Mouse (Mus musculus) cerebellum, adult 2 months (tissue): ENCODE measurements around the gene Mapk10. TPM values are rescaled to one million over a fixed set of nuclear protein-coding genes. Genes with fewer than 3 reads are reported as not detected.
A peak's percentile ranks its signal among the peaks of the same experiment; 100 is the strongest.

Experiments
- DNase-seq, 2 experiments: peaks; one replicate each; pipeline ENCODE4 v3.0.0; 2021
- H3K27ac ChIP-seq: fragments of 200-500 bp; 2 replicates; pipeline ENCODE4 v1.5.1; 2012; ENCODE audit warnings: low read length, control low read depth, inconsistent platforms; ENCODE audit not compliant: insufficient read depth
- H3K27me3 ChIP-seq: fragments of 200-500 bp; 2 replicates; pipeline ENCODE4 v1.6.1; 2012; ENCODE audit warnings: inconsistent platforms, mild to moderate bottlenecking, low read length, moderate library complexity; ENCODE audit not compliant: control insufficient read depth, insufficient read depth
- H3K4me1 ChIP-seq: fragments of 200-500 bp; 2 replicates; pipeline ENCODE4 v1.6.1; 2011; ENCODE audit warnings: low read length; ENCODE audit not compliant: control insufficient read depth, insufficient read depth
- H3K4me3 ChIP-seq: fragments of 200-500 bp; replicated peaks from 2 replicates; pipeline ENCODE3; 2011; ENCODE audit warnings: mild to moderate bottlenecking, low read depth, low read length, control low read depth; ENCODE audit not compliant: insufficient read depth
- CTCF ChIP-seq: fragments of 200-500 bp; IDR thresholded peaks from 2 replicates; pipeline ENCODE4 v1.5.1; 2011; ENCODE audit warnings: low read depth, mild to moderate bottlenecking, control low read depth, low read length, moderate library complexity, borderline replicate concordance; ENCODE audit not compliant: insufficient read depth
- POLR2A ChIP-seq: fragments of 200-500 bp; IDR thresholded peaks from 2 replicates; pipeline ENCODE4 v1.6.1; 2011; ENCODE audit warnings: low read length, control low read depth, borderline replicate concordance; ENCODE audit not compliant: insufficient read depth
- WGBS: fragments of 180-500 bp; shearing (Covaris S2); methylation state at CpG from one replicate; pipeline ENCODE4 v1.1.7; 2018; 5-methylcytosine and 5-hydroxymethylcytosine counted together
- polyA plus RNA-seq: library from polyadenylated mRNA; depleted of rRNA; stranded (reverse); fragments of >200 nt; gene quantifications from 2 replicates; pipeline ENCODE4 v1.2.3, GENCODE M21; 2012

Mapk10 gene
- polyA plus RNA-seq, 1 experiment: 167 TPM

- Histone ChIP-seq H3K4me1 (no peaks in the 10 kb centered on the region; the same call in 1 of the 2 replicates), H3K27me3 (no peaks in the 10 kb centered on the region), H3K27ac (no peak overlapping the region), H3K4me3 (no peak overlapping the region)
- TF ChIP-seq CTCF (no peak), POLR2A (no peak)
- DNase-seq: no peak
- 87% methylated on average over 3 of the region's 3 CpGs for WGBS
These were observed 91.5 kb downstream of the Mapk10 start for GRCm38 (mm10) chr5:103119618-103120017.

GRCm38 (mm10) chr5:103115571-103115970 is 95.6 kb downstream of the Mapk10 start:
- TF ChIP-seq POLR2A (no peak), CTCF (no peak)
- no peaks in the 10 kb centered on the region for H3K27me3 ChIP-seq
- no peak overlapping the region for H3K27ac ChIP-seq
- H3K4me3 ChIP-seq: no peak overlapping the region
- no peak for DNase-seq
- peaks cover 13% of the 10 kb centered on the region for H3K4me1 ChIP-seq
- 94% methylated on average over 7 of the region's 7 CpGs for WGBS

GRCm38 (mm10) chr5:103112471-103112870 is 98.7 kb downstream of the Mapk10 start:
- WGBS: 11% methylated on average over 7 of the region's 7 CpGs
- TF ChIP-seq POLR2A (no peak), CTCF (no peak)
- no peaks in the 10 kb centered on the region for H3K27me3 ChIP-seq

GRCm38 (mm10) chr5:103109409-103109808 is 101.7 kb downstream of the Mapk10 start:
- DNase-seq: no peak
- 45% methylated on average over 1 of the region's 1 CpGs for WGBS
- Histone ChIP-seq H3K27me3 (no peaks in the 10 kb centered on the region), H3K4me3 (no peak overlapping the region), H3K27ac (no peak overlapping the region), H3K4me1 (peaks cover 21% of the 10 kb centered on the region)
- TF ChIP-seq POLR2A: no peak
- TF ChIP-seq CTCF: no peak

More at GRCm38 (mm10) chr5:103112471-103112870, 98.7 kb downstream of the Mapk10 start:
- peaks cover 13% of the 10 kb centered on the region for H3K4me1 ChIP-seq
- DNase-seq: peak; percentile 45 to 46
- peak overlapping the region; percentile 59 for H3K27ac ChIP-seq
- H3K4me3 ChIP-seq: no peak overlapping the region

- Histone ChIP-seq H3K27ac (no peak overlapping the region), H3K4me1 (peaks cover 19% of the 10 kb centered on the region), H3K4me3 (no peak overlapping the region), H3K27me3 (no peaks in the 10 kb centered on the region)
- peak in 1 of 2 experiments; percentile 52 for DNase-seq
- WGBS: 42% methylated on average over 10 of the region's 10 CpGs
- TF ChIP-seq CTCF (no peak), POLR2A (no peak)
These were observed 105.4 kb downstream of the Mapk10 start for GRCm38 (mm10) chr5:103105441-103106414.

- 58% methylated on average over 5 of the region's 5 CpGs for WGBS
- Histone ChIP-seq H3K27me3 (no peaks in the 10 kb centered on the region), H3K4me1 (peaks cover 19% of the 10 kb centered on the region), H3K27ac (no peak overlapping the region), H3K4me3 (no peak overlapping the region)
- no peak for DNase-seq
- TF ChIP-seq CTCF: no peak
- no peak for TF ChIP-seq POLR2A
These were observed 107.1 kb downstream of the Mapk10 start for GRCm38 (mm10) chr5:103104082-103104481.

- Histone ChIP-seq H3K27ac (no peak overlapping the region), H3K4me1 (peaks cover 19% of the 10 kb centered on the region), H3K27me3 (no peaks in the 10 kb centered on the region), H3K4me3 (no peak overlapping the region)
- 46% methylated on average over 5 of the region's 5 CpGs for WGBS
- DNase-seq: peak; percentile 47 to 53
- TF ChIP-seq POLR2A: no peak
- TF ChIP-seq CTCF: no peak
These were observed 108.2 kb downstream of the Mapk10 start for GRCm38 (mm10) chr5:103102876-103103393.

- Histone ChIP-seq H3K27ac (no peak overlapping the region), H3K4me1 (peaks cover 19% of the 10 kb centered on the region), H3K4me3 (no peak overlapping the region), H3K27me3 (no peaks in the 10 kb centered on the region)
- TF ChIP-seq CTCF (no peak), POLR2A (no peak)
- DNase-seq: peak; percentile 32 to 69
- 21% methylated on average over 1 of the region's 1 CpGs for WGBS
These were observed 109.0 kb downstream of the Mapk10 start for GRCm38 (mm10) chr5:103102176-103102575.

- no peak for DNase-seq
- Histone ChIP-seq H3K27ac (no peak overlapping the region), H3K4me1 (peaks cover 8% of the 10 kb centered on the region; the same call in 1 of the 2 replicates), H3K4me3 (no peak overlapping the region), H3K27me3 (no peaks in the 10 kb centered on the region)
- WGBS: 94% methylated on average over 2 of the region's 2 CpGs
- TF ChIP-seq CTCF: no peak
- TF ChIP-seq POLR2A: no peak
These were observed 117.0 kb downstream of the Mapk10 start for GRCm38 (mm10) chr5:103094166-103094565.
